24 mouse cellular contexts compared by ENCODE assay signal in the genomic region with DNA sequence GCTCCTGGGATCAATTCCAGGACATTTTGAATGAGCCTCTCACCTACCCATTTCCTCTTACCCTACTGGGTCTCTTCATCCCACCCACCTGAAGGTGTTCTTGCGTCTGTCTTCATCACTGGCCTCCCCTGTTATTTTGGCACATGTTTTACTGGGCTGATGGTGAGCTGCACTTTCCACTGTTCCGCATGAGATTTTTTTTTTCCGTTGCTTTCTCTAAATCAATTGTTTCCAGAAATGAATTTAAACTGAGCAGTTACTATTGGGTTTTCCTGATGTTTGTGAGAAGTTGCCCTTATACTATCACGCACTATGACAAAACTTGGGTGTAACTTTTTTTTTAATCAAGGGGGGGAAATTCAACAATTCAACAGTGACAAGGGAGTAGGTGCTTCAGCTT.
"Had no signal": no experiment of that assay in that cellular context is flagged by ENCODE, and none has a peak within 500 bp of the region (broad histone marks: within the 10 kb centered on the region; RNA-seq: fewer than 3 reads in every experiment).

No protein-coding gene starts in this region.

- H3K27ac ChIP-seq: gastrocnemius, adult 2 months; heart, adult 2 months; heart, embryonic 10.5 days; hindbrain, embryonic 10.5 days; hindbrain, embryonic 12.5 days; hindbrain, embryonic 14.5 days; intestine, embryonic 15.5 days; left cerebral cortex, adult 2 months; limb, embryonic 10.5 days; limb, embryonic 12.5 days; liver, embryonic 13.5 days; liver, embryonic 15.5 days had no signal

- H3K4me3 ChIP-seq: gastrocnemius, adult 2 months; heart, adult 2 months; heart, embryonic 10.5 days; heart, embryonic 12.5 days; hindbrain, embryonic 10.5 days; hindbrain, embryonic 12.5 days; intestine, embryonic 15.5 days; layer of hippocampus, adult 2 months; left cerebral cortex, adult 2 months; limb, embryonic 10.5 days; limb, embryonic 12.5 days; liver, embryonic 13.5 days; liver, embryonic 15.5 days had no signal

- DNase-seq: gastrocnemius, adult 2 months; gastrocnemius, postnatal 10 days; gastrocnemius, postnatal 25 days; heart, adult 2 months; heart, postnatal 10 days; heart, postnatal 4 days; kidney, adult 18-20 months; kidney, adult 8-10 months; kidney, postnatal 10 days; kidney, postnatal 25 days; kidney, postnatal 4 days; liver; liver, embryonic 13.5 days had no signal

- H3K4me1 ChIP-seq: heart, embryonic 10.5 days; hindbrain, embryonic 10.5 days; intestine, embryonic 15.5 days; limb, embryonic 10.5 days; liver, embryonic 13.5 days had no signal

- H3K27me3 ChIP-seq: heart, embryonic 12.5 days; hindbrain, embryonic 12.5 days; intestine, embryonic 15.5 days; limb, embryonic 12.5 days; liver, embryonic 13.5 days; liver, embryonic 15.5 days had no signal
